Mouse (Mus musculus): ENCODE measurements around the gene Slc18a2. TPM values are rescaled to one million over a fixed set of nuclear protein-coding genes. Genes with fewer than 3 reads are reported as not detected.

The Slc18a2 gene
- polyA plus RNA-seq, 1 experiment, result not detected

- peaks cover 23% of the 10 kb centered on the region for H3K4me1 ChIP-seq (ENCODE audit: control insufficient read depth, insufficient read depth, low read length)
- no peak overlapping the region for H3K4me3 ChIP-seq (ENCODE audit: insufficient read depth, low read depth, low read length)
- TF ChIP-seq POLR2A (IDR thresholded peaks at IDR 0.05; ENCODE audit: insufficient read depth, low read depth, low read length), result no peak
- no peak for TF ChIP-seq CTCF (IDR thresholded peaks at IDR 0.05; ENCODE audit: insufficient read depth, low read depth, low read length)
- 31% methylated on average over 9 of the region's 9 CpGs for WGBS
- peak overlapping the region; percentile 69 for H3K27ac ChIP-seq (ENCODE audit: insufficient read depth, low read depth, low read length)
Observed at GRCm38 (mm10) chr19:59264838-59265532, 4.3 kb downstream of the Slc18a2 start.

DNA sequence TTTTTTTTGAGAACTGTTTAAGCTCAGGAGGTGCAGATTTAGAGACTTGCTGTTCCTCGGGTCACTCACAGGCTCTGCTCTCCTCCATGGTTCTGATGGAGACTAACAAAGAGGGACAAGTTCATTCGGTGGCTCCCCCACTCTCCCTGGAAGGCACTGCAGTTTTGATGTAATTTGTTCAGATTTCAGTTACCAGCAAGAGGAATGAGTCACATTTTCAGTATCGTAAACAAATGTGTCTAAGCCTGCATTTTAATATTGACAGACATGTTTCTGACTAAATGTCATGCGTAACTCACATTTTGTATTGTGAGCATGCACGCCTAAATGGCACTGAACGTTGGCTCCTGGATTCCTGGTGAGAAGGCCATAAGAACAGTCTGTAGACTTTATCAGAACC, 5.2 kb downstream of the Slc18a2 start:
- 50% methylated on average over 6 of the region's 6 CpGs for WGBS
- Histone ChIP-seq H3K4me1 (ENCODE audit: control insufficient read depth, insufficient read depth, low read length) (peaks cover 17% of the 10 kb centered on the region), H3K27ac (ENCODE audit: insufficient read depth, low read depth, low read length) (no peak overlapping the region), H3K4me3 (ENCODE audit: insufficient read depth, low read depth, low read length) (no peak overlapping the region)
- TF ChIP-seq CTCF (IDR thresholded peaks at IDR 0.05; ENCODE audit: insufficient read depth, low read depth, low read length), result no peak
- no peak for TF ChIP-seq POLR2A (IDR thresholded peaks at IDR 0.05; ENCODE audit: insufficient read depth, low read depth, low read length)

- Histone ChIP-seq H3K27ac (ENCODE audit: insufficient read depth, low read depth, low read length) (no peak overlapping the region), H3K4me3 (ENCODE audit: insufficient read depth, low read depth, low read length) (no peak overlapping the region), H3K4me1 (ENCODE audit: control insufficient read depth, insufficient read depth, low read length) (peaks cover 9% of the 10 kb centered on the region)
- TF ChIP-seq CTCF (IDR thresholded peaks at IDR 0.05; ENCODE audit: insufficient read depth, low read depth, low read length), result no peak
- TF ChIP-seq POLR2A (IDR thresholded peaks at IDR 0.05; ENCODE audit: insufficient read depth, low read depth, low read length), result no peak
- 40% methylated on average over 5 of the region's 5 CpGs for WGBS
Observed at GRCm38 (mm10) chr19:59267417-59267963, 6.8 kb downstream of the Slc18a2 start.

DNA sequence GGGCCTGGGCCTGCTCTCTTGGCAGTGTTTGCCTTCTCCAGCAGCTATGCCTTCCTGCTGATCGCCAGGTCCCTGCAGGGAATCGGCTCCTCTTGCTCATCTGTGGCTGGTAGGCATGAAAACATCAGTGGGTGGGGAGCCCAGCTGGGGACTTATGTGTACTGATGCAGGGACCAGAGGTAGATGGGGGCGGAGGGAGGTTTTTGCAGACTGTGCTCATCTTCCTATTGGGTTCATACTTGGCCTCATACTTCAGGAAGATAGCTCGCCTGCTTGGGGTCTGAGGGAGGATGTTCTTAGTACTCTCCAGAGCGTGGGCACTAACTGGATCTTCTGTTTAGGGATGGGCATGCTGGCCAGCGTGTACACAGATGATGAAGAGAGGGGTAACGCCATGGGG, 12.5 kb downstream of the Slc18a2 start:
- WGBS, result 74% methylated on average over 7 of the region's 7 CpGs
- TF ChIP-seq POLR2A (IDR thresholded peaks at IDR 0.05; ENCODE audit: insufficient read depth, low read depth, low read length) (no peak), CTCF (IDR thresholded peaks at IDR 0.05; ENCODE audit: insufficient read depth, low read depth, low read length) (no peak)
- peaks cover 8% of the 10 kb centered on the region for H3K4me1 ChIP-seq (ENCODE audit: control insufficient read depth, insufficient read depth, low read length)
- H3K27ac ChIP-seq (ENCODE audit: insufficient read depth, low read depth, low read length), result no peak overlapping the region
- H3K4me3 ChIP-seq (ENCODE audit: insufficient read depth, low read depth, low read length), result no peak overlapping the region

DNA sequence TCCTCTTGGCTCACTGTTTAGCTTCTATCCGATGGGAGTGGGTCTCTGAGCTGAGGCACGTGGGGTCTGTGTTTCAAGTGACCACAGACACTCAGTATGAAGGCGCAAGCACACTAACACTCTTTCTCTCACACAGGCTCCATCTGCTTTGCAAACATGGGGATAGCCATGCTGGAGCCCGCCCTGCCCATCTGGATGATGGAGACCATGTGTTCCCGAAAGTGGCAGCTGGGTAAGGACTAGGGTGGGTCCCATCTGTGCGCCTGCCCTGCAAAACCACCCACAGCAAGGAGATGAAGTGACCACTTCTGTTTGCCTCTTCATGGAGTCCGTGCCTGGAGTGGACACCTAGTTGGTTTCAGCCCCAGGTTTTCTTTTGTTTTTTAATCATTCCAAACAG, 15.7 kb downstream of the Slc18a2 start:
- Histone ChIP-seq H3K4me1 (ENCODE audit: control insufficient read depth, insufficient read depth, low read length) (peaks cover 8% of the 10 kb centered on the region), H3K27ac (ENCODE audit: insufficient read depth, low read depth, low read length) (no peak overlapping the region), H3K4me3 (ENCODE audit: insufficient read depth, low read depth, low read length) (no peak overlapping the region)
- WGBS, result 94% methylated on average over 7 of the region's 7 CpGs
- TF ChIP-seq POLR2A (IDR thresholded peaks at IDR 0.05; ENCODE audit: insufficient read depth, low read depth, low read length) (no peak), CTCF (IDR thresholded peaks at IDR 0.05; ENCODE audit: insufficient read depth, low read depth, low read length) (no peak)

DNA sequence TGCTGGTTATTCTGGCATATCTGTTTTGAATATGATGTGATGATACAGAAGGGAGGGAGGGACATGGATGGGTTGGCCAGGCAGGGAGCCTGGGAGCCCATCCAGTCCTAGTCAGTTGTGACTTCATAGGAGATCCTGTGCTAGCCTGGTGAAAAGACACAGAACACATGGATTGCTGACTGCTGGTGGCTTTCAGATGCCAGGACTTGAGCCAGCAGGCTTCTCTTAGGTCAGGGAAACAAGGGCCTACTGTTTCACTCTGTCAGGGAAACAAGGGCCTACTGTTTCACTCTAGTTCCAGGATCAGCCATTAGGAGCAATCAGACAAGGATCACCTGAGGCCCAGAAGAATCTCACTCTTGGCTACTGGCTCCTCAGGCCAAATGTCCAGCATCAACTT, 20.1 kb downstream of the Slc18a2 start:
- Histone ChIP-seq H3K27ac (ENCODE audit: insufficient read depth, low read depth, low read length) (no peak overlapping the region), H3K4me1 (ENCODE audit: control insufficient read depth, insufficient read depth, low read length) (no peaks in the 10 kb centered on the region), H3K4me3 (ENCODE audit: insufficient read depth, low read depth, low read length) (no peak overlapping the region)
- no peak for TF ChIP-seq POLR2A (IDR thresholded peaks at IDR 0.05; ENCODE audit: insufficient read depth, low read depth, low read length)
- no peak for TF ChIP-seq CTCF (IDR thresholded peaks at IDR 0.05; ENCODE audit: insufficient read depth, low read depth, low read length)

DNA sequence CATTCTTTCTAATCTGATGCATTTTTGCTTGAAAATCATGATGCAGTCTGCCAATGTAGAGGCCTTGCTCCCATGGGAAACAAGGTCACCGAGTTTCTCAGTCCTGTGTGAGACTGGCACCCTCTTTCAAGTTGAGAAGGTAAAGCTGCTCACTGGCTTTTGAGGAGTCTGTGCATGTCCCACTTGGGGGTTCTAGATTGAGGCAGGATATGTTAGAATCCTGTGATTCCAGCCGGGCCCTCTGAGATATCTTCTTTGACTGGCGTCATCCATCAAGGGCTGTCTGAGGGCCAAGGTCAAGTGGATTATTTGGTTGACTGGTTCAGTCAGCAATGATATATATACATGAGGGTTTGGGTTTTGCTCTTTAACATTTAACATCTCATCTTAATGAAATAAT, 21.3 kb downstream of the Slc18a2 start:
- H3K4me3 ChIP-seq (ENCODE audit: insufficient read depth, low read depth, low read length), result no peak overlapping the region
- no peaks in the 10 kb centered on the region for H3K4me1 ChIP-seq (ENCODE audit: control insufficient read depth, insufficient read depth, low read length)
- TF ChIP-seq POLR2A (IDR thresholded peaks at IDR 0.05; ENCODE audit: insufficient read depth, low read depth, low read length), result no peak
- TF ChIP-seq CTCF (IDR thresholded peaks at IDR 0.05; ENCODE audit: insufficient read depth, low read depth, low read length), result no peak
- WGBS, result 92% methylated on average over 3 of the region's 3 CpGs
- no peak overlapping the region for H3K27ac ChIP-seq (ENCODE audit: insufficient read depth, low read depth, low read length)

DNA sequence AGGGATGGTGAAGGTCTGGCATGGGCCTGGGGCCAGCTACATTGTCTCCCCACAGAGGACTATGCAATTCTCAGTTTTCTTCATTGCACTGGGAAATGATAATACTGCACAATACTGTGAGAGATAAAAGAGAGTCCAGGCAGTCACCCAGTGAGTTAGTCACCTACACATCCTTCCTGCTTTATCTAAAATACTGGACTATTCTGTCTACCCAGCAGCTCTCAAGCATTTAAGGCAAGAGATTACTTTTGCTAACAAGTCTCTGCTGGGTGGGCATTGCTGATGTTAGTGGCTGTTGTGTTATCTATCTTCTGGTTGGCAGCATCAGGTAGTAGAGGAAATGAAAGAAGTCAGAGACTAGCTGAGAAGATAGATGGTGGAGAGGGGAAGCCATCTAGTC, 28.3 kb downstream of the Slc18a2 start:
- TF ChIP-seq CTCF (IDR thresholded peaks at IDR 0.05; ENCODE audit: insufficient read depth, low read depth, low read length) (no peak), POLR2A (IDR thresholded peaks at IDR 0.05; ENCODE audit: insufficient read depth, low read depth, low read length) (no peak)
- Histone ChIP-seq H3K27ac (ENCODE audit: insufficient read depth, low read depth, low read length) (no peak overlapping the region), H3K4me3 (ENCODE audit: insufficient read depth, low read depth, low read length) (no peak overlapping the region), H3K4me1 (ENCODE audit: control insufficient read depth, insufficient read depth, low read length) (no peaks in the 10 kb centered on the region)

DNA sequence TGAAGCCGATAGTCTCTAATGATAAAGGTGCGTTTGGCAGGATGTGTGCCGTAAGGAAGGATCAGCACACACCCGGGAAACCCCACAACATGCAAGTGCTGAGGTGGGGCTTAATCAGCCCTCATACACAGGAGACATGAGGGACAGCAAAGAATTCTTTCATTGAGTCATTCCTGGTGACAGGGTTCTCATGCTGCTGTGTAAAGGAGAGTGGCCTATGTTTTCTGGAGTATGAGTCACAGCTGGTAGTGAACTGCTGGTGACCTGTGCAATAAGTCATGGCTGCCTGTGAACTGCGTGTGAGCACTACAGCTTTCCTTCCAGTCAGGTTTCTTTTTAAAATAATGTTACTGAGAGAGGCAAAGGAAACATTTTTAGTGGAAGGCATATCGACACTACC, 29.1 kb downstream of the Slc18a2 start:
- Histone ChIP-seq H3K4me1 (ENCODE audit: control insufficient read depth, insufficient read depth, low read length) (no peaks in the 10 kb centered on the region), H3K27ac (ENCODE audit: insufficient read depth, low read depth, low read length) (no peak overlapping the region), H3K4me3 (ENCODE audit: insufficient read depth, low read depth, low read length) (no peak overlapping the region)
- TF ChIP-seq CTCF (IDR thresholded peaks at IDR 0.05; ENCODE audit: insufficient read depth, low read depth, low read length), result no peak
- no peak for TF ChIP-seq POLR2A (IDR thresholded peaks at IDR 0.05; ENCODE audit: insufficient read depth, low read depth, low read length)
- WGBS, result 88% methylated on average over 6 of the region's 6 CpGs
